Mouse (Mus musculus): ENCODE measurements around the gene Wnt11.

Gene Wnt11

DNA sequence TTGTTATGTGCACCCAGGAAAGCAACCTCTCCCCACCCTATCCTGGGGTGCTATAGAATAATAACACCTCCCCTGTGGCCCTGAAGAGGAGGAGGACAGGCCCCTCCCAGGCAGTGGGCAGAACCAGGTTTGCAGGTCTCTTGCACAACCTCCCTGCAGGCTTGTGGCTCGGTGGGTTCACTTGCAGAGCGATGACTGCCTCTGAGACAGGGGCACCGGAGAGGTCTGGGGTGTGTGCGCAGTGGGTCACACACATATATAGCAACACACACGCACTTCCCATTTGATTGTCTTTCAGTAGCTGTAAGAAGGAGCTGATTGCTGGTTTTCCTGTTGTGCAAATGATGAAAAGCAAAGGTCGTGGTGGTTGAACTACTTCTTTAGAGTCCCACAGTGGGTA, 3.6 kb upstream of the Wnt11 start:
- no peak for DNase-seq

DNA sequence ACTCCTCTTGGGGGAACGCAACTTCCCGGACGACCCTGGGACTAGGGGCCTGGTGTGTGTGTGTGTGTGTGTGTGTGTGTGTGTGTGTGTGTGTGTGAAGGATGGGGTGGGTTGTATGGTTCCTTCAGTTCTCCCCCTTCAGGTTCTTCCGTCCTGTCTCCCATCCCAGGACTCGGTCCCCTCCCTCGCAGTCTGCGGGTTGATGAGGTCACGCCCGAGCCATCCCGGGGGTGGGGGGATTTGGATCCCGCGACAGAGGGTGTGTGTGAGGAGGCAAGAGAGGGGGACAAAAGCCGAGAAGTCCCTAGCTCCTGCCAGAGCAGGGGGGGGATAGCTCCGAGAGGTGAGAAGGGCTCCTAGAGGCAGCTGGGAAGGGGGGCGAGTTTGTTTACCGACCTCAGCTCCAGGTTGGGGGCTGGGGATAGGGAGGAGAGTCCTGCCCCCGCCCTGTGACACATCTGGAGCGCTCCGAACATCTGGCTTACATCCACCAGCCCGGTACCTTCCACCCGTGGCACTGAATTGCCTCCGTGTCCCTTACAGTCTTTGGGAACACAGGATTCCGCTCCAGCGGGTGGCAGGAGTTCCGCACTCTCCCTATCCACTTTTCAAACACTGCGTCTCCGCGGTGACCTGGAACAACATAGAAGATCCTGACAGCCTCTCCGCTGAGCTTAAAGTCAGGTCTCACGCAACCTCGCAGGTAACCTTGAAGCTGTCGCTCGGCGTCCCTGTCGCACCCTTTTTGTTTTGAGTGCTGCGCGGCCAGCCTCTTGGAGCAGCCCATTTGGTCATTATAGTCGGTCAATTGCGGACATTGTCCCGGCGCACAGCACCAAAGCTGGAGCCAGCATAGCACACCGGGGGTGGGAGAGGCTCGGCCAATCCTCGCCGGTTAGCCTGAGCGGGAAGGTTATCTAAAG, 868 bp downstream of the Wnt11 start:
- DNase-seq: no peak

DNA sequence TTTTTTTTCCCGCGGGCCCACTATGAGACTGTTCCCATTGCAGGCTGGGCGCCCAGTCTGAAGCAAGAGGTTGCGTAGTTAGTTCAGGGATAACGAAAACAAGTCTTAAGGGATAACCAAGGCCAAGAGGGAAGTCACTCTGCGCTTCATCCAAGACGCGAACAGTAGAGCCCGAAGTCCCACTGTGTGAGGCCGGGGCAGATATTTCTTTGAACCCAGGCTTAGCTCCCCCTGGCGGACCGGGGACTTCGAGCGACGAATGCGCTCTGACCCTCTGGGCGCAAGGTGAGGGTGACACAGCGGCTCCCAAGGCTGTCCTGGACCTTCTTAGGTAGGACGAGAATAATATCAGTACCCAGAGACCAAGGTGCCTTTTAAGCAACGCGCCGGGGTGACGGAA, 1.7 kb downstream of the Wnt11 start:
- DNase-seq: peak; percentile 70

DNA sequence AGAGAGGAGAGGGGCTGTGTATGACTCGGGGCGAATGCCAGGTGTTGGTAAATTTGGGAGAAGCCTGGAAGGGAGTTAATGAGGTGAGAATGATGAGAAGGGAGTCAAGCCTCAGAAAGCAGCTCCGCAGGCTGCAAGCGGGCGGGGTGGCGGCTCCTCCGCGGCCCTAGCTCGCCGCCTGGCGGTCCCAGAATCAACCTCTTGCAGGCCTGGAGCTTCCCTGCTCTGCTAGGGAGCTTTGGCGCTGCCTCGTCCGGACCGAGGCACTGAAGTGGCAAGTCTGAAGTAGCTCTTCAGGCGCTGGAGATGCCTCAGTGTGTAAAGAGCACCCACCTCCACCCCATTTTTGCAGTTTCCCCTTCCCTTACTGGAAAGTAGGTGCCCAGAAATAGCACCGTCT, 3.0 kb downstream of the Wnt11 start:
- DNase-seq: peak; percentile 79

DNA sequence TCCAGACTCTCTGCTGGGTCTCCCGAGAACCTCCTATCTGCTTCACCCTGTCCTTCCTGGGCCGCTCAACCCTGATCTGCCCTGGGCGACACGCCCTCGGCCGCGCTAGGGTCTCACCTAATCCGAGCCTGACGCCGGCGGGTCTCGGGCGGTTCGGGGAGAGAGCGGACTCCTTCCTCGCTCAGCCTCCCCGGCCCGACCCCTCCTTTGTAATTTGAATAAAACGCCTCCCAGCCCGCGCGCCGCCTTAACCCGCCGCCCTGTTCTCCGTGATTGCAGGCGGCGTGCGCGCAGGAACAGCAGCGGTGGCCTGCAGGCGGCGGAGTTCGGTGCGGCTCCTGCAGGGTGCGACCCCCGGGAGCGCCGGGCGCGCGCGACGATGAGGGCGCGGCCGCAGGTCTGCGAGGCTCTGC, 3.8 kb downstream of the Wnt11 start:
- peak; percentile 61 for DNase-seq

DNA sequence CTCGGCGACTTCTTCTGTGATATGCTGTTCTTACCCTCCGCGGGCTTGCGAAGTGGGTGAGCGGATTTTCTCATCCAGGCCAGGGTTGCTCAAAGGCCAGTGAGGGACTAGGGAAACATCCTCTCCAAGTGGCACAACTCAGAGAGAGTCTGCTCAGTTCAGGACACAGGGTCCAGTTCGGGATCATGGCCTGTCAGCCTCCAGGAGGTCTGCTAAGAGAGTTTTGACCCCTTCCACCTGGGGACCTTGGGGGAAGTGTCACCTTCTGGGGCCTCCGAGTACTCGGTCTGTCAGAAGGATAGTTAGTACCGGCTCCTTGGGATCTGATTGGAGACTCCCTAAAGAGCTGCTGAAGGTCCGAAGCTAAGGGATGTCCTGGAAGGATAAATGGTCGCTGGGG, 4.4 kb downstream of the Wnt11 start:
- no peak for DNase-seq

DNA sequence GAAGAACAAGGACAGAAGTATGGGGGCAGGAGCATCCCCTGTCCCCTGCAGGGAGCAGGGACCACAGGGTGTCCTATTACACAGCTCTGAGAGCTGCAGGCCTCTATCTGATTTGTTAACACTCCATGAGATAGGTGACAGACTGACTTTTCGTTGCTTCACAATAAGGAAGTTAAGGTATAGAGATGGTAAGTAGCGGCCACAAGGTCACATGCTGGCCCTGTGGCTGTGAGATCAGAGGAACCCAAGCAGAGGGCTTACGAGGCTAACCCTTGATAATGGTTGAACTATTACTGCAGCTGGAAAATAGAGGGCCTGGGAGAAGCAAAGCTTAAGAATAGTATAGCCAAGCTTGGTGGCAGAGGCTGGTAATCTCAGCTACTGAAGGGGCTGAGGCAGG, 5.9 kb downstream of the Wnt11 start:
- DNase-seq: no peak

DNA sequence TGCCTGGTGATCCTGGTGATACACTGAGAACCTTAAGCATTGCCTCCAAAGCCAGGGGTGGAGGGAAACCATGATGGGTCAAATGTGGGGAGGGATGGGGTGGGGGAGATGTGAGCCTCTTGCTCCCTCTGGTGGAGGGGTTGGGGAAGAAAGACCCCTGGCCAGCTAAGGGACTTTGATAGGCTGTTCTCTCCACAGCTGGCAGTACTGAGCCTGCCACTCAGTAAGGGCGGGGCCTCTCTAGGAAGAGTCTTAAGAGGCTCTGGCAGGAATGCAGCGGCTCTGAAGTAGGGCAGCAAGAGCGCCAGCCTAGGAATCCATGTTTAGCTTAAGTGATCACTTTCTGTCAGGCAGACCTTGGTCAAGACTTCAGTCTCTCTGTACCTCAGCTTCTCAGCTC, 6.9 kb downstream of the Wnt11 start:
- DNase-seq: no peak

DNA sequence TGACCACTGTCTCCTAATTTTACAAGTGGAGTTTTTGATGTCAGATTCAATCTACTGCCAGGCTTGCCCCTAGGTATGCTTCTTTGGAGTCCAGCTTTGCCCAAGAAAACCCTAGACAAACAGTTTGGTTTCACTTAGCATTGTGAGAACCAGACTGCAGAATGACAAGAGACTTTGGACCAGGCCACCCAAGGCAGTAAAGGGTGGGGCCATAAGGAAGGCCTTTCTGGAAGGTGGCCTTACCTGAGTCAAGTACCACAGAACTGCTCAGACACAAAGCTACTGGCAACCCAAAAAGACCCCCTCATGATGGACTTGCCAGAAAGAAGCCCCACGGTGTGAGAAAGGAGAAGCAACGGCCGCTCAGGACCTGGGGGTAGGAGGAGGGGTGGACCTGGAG, 8.1 kb downstream of the Wnt11 start:
- DNase-seq: no peak

DNA sequence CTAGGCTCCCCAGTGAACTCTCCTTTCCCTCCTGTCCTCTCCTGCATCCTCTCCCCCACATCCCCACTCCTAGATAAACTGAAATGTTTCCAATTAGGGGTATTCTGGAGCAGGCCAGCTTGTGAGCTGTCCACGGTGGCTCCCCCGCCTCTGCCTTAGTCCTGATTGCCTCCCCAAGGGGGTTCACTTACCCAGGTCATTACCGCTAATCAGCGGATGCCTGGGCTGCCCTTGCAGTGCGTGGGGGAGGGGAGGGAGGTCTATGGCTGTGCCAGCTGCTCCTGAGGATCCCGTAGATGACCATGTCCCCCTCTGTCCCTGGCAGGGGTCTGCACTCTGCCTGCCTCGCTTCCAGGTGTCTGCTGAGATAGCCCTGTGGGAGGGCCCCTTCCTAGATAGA, 8.7 kb downstream of the Wnt11 start:
- no peak for DNase-seq

DNA sequence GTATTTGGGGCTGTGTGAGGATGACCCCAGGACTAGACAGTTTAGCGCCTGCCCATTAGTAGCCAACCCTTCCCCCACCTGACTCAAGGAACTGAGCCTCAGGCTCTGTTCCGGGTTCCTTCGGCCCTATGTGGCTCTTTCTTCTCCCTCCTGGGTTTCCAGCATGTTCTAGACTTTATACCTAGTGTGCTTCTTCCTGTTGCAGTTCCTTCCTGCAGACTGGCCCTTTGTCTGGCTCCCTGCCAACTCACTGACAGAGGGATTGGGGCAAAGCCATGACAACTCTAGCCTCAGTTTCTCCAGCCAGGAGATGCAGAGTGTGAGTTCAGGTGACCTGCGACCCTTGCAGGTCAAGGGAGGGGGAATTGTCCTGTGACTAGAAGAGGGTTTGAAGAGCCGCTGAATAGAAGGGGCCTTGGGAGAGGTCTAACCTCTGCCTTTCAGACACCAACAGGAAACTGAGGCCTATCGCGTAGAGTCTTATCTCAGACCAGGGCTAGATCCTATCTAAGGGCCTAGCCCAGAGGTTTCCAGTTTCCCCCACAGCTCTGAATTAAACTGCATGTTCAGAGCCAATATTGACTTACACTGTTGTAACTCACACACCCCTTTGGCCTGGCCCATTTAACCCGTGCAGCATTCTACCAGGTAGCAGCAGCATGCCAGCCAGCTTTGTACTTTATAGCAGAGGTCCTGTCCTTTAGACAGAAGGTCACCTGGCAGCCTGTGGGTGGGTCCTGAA, 14.2 kb downstream of the Wnt11 start:
- no peak for DNase-seq

DNA sequence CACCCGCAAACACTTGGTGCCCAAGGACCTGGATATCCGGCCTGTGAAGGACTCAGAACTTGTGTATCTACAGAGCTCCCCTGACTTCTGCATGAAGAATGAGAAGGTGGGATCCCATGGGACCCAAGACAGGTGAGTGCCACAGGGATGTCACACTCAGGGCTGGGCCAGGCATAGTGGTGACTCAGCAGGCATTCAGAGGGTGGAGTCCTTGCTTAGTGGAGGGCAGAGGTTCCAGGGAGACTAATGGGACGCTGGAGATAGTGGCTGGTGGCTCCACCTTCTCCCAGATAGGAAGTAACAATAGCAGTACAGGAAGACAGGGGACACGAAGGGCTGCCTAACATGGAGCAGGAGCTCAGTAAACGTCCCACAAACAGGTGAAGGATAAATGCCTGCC, 15.5 kb downstream of the Wnt11 start:
- no peak for DNase-seq

DNA sequence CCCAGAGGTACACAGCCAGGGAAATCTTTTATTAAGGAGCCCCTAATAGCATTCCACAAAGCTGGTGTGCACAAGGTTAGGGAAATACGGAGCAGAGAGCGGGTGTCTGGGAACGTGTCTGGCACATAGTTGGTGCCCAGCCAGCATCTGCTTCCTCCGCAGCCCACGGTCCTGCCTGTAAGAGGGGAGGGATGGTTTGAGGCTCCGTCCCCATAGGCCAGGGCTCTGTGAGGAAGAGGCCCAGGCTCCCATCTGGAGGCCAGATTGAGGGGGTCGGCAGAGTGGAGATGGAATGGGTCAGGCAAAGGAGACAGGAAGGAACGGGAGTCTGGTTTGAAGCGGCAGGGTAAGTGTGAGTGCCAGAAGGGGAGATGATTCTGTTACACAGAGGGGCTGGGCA, 16.3 kb downstream of the Wnt11 start:
- no peak for DNase-seq

DNA sequence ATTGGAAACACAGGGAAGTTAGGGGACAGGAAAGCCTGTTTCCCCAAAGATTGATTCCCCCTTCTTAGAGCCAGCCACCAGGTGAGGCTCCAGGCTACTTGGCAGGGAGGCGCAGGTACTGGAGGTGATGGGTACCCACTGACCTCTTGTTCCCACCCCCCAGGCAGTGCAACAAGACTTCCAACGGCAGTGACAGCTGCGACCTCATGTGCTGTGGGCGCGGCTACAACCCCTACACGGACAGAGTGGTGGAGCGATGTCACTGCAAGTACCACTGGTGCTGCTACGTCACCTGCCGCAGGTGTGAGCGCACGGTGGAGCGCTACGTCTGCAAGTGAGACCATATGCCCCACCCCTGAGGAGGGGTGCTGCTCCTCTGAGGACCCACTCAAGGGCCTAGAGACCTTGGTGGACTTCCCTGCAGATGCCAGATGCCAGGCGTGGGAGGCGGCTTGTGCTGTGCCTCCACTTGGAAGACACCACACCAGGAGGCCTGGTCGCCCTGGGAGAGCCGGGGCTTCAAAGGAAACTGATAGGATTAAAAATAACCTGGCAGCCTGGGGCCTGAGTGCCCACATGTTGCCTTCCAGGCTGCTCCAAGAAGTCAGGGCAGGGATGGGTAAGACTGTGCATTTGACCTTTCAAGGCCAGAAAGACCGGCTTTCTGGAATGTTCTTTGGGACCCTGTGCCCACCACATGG, 18.2 kb downstream of the Wnt11 start:
- DNase-seq: no peak

DNA sequence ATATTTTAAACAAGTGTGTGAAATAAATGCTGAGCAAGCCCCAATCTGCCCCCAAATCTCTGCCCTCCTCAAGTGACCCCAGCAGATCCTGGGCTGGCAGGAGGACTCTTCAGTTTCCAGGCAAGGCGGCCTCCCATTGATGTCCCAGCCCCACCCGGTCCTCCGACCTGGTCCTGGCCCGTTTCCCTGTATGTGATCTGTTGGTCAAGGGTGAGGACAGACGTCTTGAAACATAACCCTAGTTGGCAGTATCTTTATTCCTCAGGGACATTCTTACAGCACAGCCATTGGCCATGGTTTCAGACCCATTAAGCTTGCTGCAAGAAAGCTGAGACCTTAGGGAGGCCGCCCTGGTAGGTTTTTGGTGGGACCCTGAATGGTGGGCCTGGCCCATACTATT, 18.9 kb downstream of the Wnt11 start:
- no peak for DNase-seq

DNA sequence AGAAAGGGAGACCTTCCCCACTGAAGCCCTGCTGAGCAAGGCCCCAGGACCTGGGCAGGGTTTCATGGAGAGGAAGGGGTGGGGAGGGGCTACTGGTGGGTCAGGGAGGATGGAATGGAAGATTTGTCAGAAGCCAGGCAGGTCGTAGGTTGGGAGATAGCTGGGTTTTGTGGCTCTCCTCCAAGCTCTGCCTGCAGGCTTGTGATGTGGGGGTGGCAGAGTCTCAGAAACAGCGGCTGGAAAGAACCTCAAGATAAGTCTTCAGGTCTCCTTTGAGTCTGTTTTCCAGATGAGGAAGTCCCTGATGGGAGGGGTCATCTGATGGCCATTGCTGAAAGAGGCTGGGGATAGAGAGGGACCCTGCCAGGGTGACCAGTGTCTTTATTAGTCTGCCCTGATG, 20.5 kb downstream of the Wnt11 start:
- DNase-seq: no peak

DNA sequence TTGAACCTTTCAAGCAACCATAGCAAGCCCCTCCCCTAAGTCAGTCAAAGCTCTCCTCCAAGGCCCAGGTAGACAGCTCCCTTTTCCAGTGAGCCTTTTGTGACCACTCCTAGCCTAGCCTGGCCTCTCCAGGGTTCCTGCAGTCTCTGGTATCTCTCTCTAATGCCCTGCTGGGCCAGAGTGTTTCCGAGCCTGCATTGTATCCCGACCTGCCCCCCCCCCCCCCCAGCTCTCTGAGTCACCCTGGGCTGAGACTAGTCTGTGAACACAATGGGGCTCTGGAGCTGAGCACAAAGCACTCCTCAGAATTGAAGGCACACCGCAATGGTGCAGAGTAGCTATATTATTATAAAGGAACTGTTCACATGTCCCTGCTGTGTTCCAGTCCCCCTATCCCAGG, 21.2 kb downstream of the Wnt11 start:
- no peak for DNase-seq

DNA sequence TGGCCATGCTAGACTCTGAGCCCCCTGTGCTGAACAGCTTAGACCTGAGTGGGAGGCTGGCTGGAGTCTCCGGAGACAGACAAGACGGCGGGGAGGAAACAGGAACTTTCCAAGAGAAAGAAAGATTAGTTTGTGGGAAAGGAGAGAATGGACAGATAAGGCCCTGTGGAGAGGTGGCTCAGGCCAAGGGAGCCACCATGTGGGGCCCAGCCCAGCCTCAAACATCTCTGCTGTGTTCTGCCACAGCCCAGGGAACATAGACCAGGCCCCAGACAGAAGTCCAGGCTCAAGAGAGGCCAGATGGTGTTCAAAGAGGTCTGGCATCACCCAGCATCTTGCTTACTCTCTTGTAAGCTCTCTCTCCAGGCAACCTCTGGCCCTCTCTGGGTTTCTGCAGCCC, 22.2 kb downstream of the Wnt11 start:
- DNase-seq: no peak

DNA sequence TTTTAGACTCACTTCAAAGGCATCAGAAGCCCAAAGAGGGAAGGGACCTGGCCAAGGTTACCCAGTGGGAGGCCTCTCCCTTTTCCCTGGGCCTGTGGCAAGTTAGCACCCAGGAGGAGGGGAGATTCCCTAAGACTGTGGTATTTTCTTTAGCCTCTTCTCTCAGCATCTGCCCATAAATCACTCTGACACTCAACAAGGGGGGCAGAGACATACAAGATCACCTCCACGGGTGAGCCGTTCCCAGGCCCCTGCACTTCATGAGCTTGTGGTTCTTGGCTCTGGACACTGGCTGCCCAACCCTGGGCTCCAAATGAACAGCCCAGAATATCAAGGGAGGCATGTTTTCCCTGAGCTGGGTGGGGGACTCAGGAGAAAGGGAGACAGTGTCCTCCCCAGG, 26.1 kb downstream of the Wnt11 start:
- no peak for DNase-seq

DNA sequence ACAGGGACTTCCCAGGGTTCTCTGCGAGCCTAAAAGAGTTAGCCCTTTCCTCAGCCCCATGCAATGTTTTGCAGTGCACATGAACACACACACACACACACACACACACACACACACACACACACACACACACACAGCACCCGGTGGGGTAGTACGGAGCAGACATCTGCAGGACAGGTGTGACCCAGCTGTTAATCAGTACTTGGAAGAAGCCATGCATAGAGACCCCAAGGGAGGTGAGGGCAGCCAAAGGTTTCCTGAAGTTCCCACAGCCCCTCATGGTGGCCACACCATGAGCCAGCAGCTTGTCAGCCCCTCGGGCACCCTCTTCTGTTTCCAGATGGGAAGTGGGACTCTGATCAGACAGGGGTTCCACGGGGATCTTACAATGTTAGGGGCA, 28.1 kb downstream of the Wnt11 start:
- DNase-seq: no peak

DNA sequence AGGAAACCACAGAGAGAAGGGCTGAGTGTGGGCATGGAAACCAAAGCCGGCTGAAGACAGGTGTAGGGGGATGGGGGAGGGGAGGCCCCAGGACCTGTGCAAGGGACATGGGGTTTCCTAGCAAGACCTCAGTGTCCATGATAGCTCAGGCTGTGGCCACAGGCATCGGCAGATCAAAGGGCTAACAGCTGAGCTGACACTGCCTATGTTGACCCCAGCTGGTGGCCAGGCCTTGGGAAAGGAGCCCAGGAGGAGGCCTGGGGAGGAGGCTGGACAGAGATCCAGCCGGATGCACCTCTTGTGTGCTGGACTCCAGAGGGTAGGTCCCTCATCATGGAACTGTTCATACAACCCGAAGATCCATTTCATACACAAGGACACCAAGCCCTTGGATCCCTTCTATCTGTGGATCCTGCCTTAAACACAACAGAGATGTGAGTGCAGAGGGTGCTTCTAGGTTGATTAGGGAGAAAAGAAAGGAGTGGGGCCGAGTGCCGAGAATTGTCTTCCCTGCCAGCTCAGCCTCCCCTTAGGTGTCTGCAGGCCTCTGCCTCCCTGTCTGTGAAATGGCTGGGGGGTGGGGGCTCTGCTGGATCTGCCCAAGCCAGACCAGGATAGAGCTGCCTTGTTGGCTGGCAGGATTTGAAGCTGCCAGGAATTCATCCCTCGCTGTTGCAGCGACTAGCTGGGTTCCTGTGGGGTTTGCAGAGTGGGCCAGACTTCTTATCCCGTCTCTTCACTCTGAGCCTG, 29.2 kb downstream of the Wnt11 start:
- DNase-seq: no peak

DNA sequence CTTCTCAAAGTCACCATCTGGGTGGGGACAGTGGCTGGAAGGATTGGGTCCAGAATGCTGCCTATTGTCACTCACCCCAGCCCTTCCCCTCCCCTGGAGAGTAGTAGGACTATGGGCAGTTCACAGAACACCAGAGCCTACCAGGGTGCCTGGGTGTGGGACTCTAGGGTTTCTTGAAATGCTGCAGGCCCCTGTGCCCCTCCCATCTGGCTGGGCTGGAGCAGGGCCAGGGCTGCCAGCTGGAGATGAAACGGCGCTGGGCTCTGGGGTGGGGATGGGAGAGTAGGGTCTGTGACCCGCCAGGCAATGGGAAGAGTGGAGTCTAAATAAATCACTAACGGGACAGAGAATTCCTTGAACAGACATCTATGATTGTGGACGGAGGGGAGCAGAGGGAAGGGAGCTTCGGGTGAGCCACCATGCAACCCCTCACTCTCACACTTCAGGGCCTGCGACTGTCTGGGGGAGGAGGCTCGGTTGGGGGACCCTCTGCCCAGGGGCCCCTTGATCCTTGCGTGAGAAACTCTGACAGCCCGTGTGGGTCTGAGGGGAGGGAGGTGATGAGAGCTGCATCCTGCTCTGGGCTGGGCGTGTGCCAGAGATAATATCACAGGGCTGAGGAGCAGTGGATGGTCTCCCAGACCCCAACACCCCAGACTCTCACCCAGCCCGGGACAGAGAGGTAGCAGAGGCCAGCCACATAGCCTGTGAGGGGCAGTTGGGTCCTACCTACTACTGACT, 32.3 kb downstream of the Wnt11 start:
- DNase-seq: no peak
